Mouse (Mus musculus) brown adipose tissue, adult 24 weeks (tissue): ENCODE results near the gene Tgfbr3. TPM values are rescaled to one million over a fixed set of nuclear protein-coding genes. Genes with fewer than 3 reads are reported as not detected.

Experiments
- H3K27ac ChIP-seq: fragments of 200-500 bp; replicated peaks from 2 replicates; pipeline ENCODE4 v1.5.1; 2012; ENCODE audit warnings: low read depth, mild to moderate bottlenecking, low read length
- H3K4me1 ChIP-seq: fragments of 200-500 bp; 2 replicates; pipeline ENCODE4 v1.6.1; 2012; ENCODE audit warnings: low read length, mixed read lengths; ENCODE audit not compliant: control insufficient read depth, insufficient read depth, insufficient read length
- H3K4me3 ChIP-seq: fragments of 200-500 bp; 2 replicates; pipeline ENCODE4 v1.5.1; 2012; ENCODE audit warnings: low read depth, mild to moderate bottlenecking, low read length, moderate library complexity; ENCODE audit not compliant: insufficient read depth
- polyA plus RNA-seq: library from polyadenylated mRNA; stranded (reverse); fragments of >200 nt; gene quantifications from 2 replicates; pipeline ENCODE4 v1.2.4, GENCODE M21; 2012; ENCODE audit not compliant: missing spikeins, insufficient read depth, insufficient read length

The Tgfbr3 gene
- polyA plus RNA-seq, 1 experiment, result 27.0 TPM

GRCm38 (mm10) chr5:107082011-107082410, 207.4 kb downstream of the Tgfbr3 start:
- no peak overlapping the region for H3K4me3 ChIP-seq
- no peak overlapping the region for H3K27ac ChIP-seq
- peaks cover 9% of the 10 kb centered on the region for H3K4me1 ChIP-seq

GRCm38 (mm10) chr5:107080986-107081624, 208.3 kb downstream of the Tgfbr3 start:
- peaks cover 6% of the 10 kb centered on the region; the same call in 1 of the 2 replicates for H3K4me1 ChIP-seq
- H3K27ac ChIP-seq, result no peak overlapping the region

GRCm38 (mm10) chr5:107079920-107080319, 209.5 kb downstream of the Tgfbr3 start:
- no peak overlapping the region for H3K27ac ChIP-seq
- H3K4me3 ChIP-seq, result no peak overlapping the region
- H3K4me1 ChIP-seq, result peaks cover 6% of the 10 kb centered on the region; the same call in 1 of the 2 replicates

More at GRCm38 (mm10) chr5:107080986-107081624, 208.3 kb downstream of the Tgfbr3 start:
- H3K4me3 ChIP-seq, result no peak overlapping the region

- Histone ChIP-seq H3K4me3 (no peak overlapping the region), H3K4me1 (peaks cover 6% of the 10 kb centered on the region; the same call in 1 of the 2 replicates), H3K27ac (no peak overlapping the region; the same call in 1 of the 2 replicates)
These were observed 210.2 kb downstream of the Tgfbr3 start for GRCm38 (mm10) chr5:107079146-107079638.

- H3K4me1 ChIP-seq, result peaks cover 6% of the 10 kb centered on the region; the same call in 1 of the 2 replicates
- H3K4me3 ChIP-seq, result no peak overlapping the region
- H3K27ac ChIP-seq, result no peak overlapping the region
These were observed 211.1 kb downstream of the Tgfbr3 start for GRCm38 (mm10) chr5:107078361-107078760.

DNA sequence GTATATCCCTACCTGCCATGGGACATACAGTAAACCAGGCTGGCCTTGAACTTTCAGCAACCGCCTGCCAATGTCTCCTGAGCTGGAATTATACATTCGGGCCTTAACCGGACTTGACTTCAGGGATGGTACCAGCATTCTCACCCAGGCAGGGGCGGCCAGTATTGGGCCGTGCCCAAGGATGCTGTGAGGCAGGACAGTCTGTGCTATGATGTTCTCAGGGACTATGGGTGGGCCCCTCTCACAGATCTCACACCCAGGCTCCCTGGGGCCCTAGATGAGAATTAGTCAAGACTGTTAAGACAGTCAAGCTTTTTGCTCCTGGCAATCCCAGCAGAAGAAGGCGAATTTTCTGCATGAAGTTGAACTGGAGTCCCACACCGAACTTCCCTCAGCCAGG, 211.5 kb downstream of the Tgfbr3 start:
- peaks cover 6% of the 10 kb centered on the region; the same call in 1 of the 2 replicates for H3K4me1 ChIP-seq
- no peak overlapping the region for H3K27ac ChIP-seq
- no peak overlapping the region for H3K4me3 ChIP-seq

GRCm38 (mm10) chr5:107074980-107075583, 214.3 kb downstream of the Tgfbr3 start:
- Histone ChIP-seq H3K4me3 (no peak overlapping the region), H3K27ac (no peak overlapping the region), H3K4me1 (peaks cover 4% of the 10 kb centered on the region; the same call in 1 of the 2 replicates)

DNA sequence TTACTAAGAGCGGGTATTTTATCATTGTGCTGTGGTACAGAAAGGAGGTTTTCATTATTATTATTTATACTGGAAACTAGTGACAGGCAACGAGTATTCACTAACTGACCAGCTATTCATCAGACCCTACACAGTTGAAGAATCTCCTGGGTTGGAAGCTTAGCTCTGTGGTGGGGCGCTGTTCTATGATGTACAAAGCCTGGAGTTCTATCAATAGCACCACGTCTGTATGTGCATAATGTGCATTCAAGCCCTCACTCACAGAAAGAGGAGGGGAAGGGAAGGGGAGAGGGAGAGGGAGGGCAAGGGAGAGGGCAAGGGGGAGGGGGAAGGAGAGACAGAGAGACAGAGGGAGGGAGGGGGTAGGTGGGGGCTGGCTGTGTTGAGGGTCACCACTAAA, 215.1 kb downstream of the Tgfbr3 start:
- no peak overlapping the region for H3K27ac ChIP-seq
- H3K4me3 ChIP-seq, result no peak overlapping the region
- H3K4me1 ChIP-seq, result peaks cover 3% of the 10 kb centered on the region; the same call in 1 of the 2 replicates

DNA sequence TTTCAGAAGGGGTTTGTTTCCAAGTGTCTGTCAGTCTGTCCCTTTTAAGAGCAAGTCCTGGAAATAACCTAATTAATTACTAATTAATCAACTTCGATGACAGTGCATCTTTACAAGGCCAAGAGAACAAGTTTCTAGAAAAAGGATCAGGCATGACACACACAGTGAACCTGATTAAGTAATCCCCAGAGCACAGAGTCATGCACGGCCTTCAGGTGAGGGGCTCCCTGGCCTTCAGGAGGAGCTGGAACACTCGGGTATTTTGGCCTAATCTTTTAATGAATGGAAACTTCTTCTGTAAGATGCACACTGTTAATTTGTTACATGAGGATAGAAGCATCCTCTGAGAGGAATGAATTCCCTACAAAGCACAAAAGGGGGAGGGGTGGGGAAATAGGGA, 215.9 kb downstream of the Tgfbr3 start:
- no peaks in the 10 kb centered on the region for H3K4me1 ChIP-seq
- no peak overlapping the region for H3K4me3 ChIP-seq
- no peak overlapping the region for H3K27ac ChIP-seq

DNA sequence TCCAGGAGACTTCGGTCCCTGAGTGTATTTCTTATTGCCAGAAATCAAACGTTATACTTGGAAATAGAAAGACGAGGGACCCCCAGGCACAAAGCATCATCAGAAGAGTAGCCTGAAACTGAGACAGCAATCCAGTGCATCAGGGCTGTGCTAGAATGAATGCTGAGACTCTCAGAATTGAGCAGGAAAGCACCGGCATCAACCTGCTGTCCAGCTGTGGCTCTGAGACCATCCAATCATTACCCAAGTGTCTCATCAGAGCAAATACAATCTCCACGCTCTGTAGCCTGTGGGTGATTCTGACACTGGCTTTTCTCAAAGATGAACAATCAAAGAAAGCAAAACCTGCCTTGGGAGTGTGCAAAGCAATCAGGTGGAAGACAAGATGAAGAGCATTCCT, 221.3 kb downstream of the Tgfbr3 start:
- H3K4me1 ChIP-seq, result no peaks in the 10 kb centered on the region; the same call in 1 of the 2 replicates
- H3K27ac ChIP-seq, result no peak overlapping the region
- no peak overlapping the region for H3K4me3 ChIP-seq

DNA sequence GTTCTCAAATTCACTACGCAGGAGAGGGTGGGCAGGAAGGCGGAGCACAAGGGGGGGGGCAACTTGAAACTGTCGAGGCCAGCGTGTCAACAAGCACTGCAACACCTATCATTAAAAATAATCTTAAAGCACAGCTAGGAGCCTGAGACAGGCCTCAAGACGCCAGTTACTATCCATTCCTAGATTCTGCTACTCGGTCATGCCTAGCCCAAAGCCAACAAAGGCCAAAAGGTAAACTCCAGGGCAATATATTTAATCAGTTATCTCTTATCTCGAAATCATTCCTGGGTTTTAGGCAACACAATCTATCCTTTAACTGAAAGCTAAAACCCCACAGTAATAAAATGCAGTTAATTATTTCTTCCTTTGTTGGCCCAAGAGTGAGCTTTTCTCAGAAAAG, 221.9 kb downstream of the Tgfbr3 start:
- no peak overlapping the region for H3K27ac ChIP-seq
- no peaks in the 10 kb centered on the region; the same call in 1 of the 2 replicates for H3K4me1 ChIP-seq
- no peak overlapping the region for H3K4me3 ChIP-seq

- no peaks in the 10 kb centered on the region; the same call in 1 of the 2 replicates for H3K4me1 ChIP-seq
- H3K4me3 ChIP-seq, result no peak overlapping the region
- H3K27ac ChIP-seq, result no peak overlapping the region
These were observed 224.5 kb downstream of the Tgfbr3 start for GRCm38 (mm10) chr5:107064922-107065321.

DNA sequence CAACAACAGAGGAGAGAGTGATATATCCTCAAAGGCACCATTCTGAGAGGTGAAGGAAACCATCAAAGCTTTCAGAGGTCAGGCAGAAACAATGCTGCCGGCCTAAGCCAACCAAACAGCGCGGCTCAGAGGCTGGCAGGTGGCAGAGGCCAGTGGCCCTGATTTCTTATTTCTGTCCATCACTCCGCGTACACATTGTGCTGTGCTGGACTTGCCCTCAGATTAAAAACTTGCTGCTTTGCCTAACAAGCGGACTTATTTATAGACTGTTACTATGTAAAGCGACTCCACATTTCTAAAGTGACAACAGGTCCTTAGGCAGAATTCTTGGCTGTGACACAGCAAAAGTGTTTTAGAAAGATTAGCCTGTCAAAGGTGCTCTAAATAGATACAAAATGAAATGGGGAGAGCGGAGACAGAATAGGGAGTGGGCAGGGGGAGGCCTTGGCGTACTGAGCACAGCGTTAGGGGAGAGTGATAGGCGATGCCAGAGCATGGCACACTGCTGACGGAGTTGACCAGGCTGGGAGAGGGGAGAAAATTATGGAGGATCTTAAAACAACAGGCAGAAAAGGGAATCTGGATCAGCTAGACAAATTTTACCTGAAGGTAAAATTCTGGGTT, 227.1 kb downstream of the Tgfbr3 start:
- Histone ChIP-seq H3K4me1 (no peaks in the 10 kb centered on the region; the same call in 1 of the 2 replicates), H3K4me3 (no peak overlapping the region), H3K27ac (no peak overlapping the region)

- Histone ChIP-seq H3K4me3 (no peak overlapping the region), H3K4me1 (no peaks in the 10 kb centered on the region), H3K27ac (no peak overlapping the region)
These were observed 229.9 kb downstream of the Tgfbr3 start for GRCm38 (mm10) chr5:107059514-107059913.

DNA sequence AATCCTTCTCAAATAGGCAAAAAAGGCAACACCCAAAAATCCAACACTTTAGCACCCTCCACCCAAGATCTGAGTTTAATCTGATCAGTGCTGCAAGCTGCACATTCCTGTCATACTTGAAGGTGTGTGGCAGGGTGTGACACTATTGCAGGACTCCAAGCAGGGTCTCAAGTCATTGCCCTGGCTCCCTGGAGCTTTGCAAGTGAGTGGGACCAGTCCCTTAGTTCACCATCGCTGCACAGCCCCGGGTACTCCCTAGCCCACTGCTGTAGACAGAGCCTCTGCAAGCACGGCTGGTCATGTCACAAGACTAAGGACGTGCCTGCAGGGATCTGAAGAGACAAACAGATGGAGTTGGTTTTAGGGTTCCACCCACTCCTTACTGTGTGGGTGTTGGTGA, 230.8 kb downstream of the Tgfbr3 start:
- H3K4me1 ChIP-seq, result no peaks in the 10 kb centered on the region
- no peak overlapping the region for H3K4me3 ChIP-seq
- H3K27ac ChIP-seq, result no peak overlapping the region
